Mouse (Mus musculus): ENCODE measurements around the gene Lman2l. TPM values are rescaled to one million over a fixed set of nuclear protein-coding genes. Genes with fewer than 3 reads are reported as not detected.

Lman2l gene
- polyA plus RNA-seq, 1 experiment from 2014 or later = 49.3 TPM

DNA sequence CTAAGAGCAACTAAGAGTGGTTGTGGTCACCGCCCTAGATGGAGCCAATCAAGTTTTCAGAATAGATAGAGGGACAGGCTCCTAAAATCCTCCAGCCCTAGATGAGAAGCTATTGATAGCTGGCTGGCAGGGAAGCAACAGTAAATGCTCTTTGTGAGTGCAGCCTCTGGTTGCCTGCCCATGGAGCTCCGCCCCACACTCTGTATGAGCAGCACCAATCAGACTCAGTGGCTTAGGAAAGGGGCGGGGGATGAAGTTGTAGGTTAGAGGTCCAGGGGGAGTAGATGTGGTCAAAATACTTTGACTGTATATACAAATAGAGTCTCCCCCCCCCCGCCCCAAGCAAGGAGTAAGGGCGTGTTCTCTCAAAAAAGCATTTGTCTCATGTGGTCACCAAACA lies 22.4 kb upstream of the Lman2l start:
- H3K9me3 ChIP-seq (ENCODE audit: control insufficient read depth, low read length) = no peaks in the 10 kb centered on the region
- 56% methylated on average over 5 of the region's 5 CpGs for WGBS
- H3K27me3 ChIP-seq (ENCODE audit: control insufficient read depth, insufficient read depth, low read length) = no peaks in the 10 kb centered on the region
- no peak overlapping the region for H3K9ac ChIP-seq (replicated peaks; ENCODE audit: low read depth, low read length)
- H3K4me1 ChIP-seq (ENCODE audit: control insufficient read depth, insufficient read depth, low read length) = peaks cover 5% of the 10 kb centered on the region
- no peak for ATAC-seq (ENCODE audit: low read depth)
- H3K4me3 ChIP-seq (ENCODE audit: low read depth, low read length) = no peak overlapping the region
- no peak overlapping the region for H3K4me2 ChIP-seq (ENCODE audit: low read depth, low read length)
- no peaks in the 10 kb centered on the region for H3K36me3 ChIP-seq (ENCODE audit: control insufficient read depth, insufficient read depth, low read length)
- H3K27ac ChIP-seq (ENCODE audit: low read depth, low read length) = no peak overlapping the region

- 83% methylated on average over 4 of the region's 4 CpGs for WGBS
- no peaks in the 10 kb centered on the region for H3K27me3 ChIP-seq (ENCODE audit: control insufficient read depth, insufficient read depth, low read length)
- no peaks in the 10 kb centered on the region for H3K9me3 ChIP-seq (ENCODE audit: control insufficient read depth, low read length)
- H3K4me1 ChIP-seq (ENCODE audit: control insufficient read depth, insufficient read depth, low read length) = peaks cover under 1% of the 10 kb centered on the region; the same call in 1 of the 2 replicates
- H3K9ac ChIP-seq (replicated peaks; ENCODE audit: low read depth, low read length) = no peak overlapping the region
- no peak for ATAC-seq (ENCODE audit: low read depth)
- no peaks in the 10 kb centered on the region for H3K36me3 ChIP-seq (ENCODE audit: control insufficient read depth, insufficient read depth, low read length)
- H3K4me3 ChIP-seq (ENCODE audit: low read depth, low read length) = no peak overlapping the region
- no peak overlapping the region for H3K27ac ChIP-seq (ENCODE audit: low read depth, low read length)
- no peak overlapping the region for H3K4me2 ChIP-seq (ENCODE audit: low read depth, low read length)
These were observed 20.6 kb upstream of the Lman2l start for GRCm38 (mm10) chr1:36465641-36466160.

GRCm38 (mm10) chr1:36461829-36462228 lies 16.8 kb upstream of the Lman2l start:
- ATAC-seq (ENCODE audit: low read depth) = no peak
- WGBS = 49% methylated on average over 2 of the region's 2 CpGs

GRCm38 (mm10) chr1:36458169-36458568 lies 13.1 kb upstream of the Lman2l start:
- no peak for ATAC-seq (ENCODE audit: low read depth)
- 85% methylated on average over 5 of the region's 5 CpGs for WGBS
- Histone ChIP-seq H3K27ac (ENCODE audit: low read depth, low read length) (no peak overlapping the region), H3K27me3 (ENCODE audit: control insufficient read depth, insufficient read depth, low read length) (no peaks in the 10 kb centered on the region), H3K4me2 (ENCODE audit: low read depth, low read length) (no peak overlapping the region), H3K36me3 (ENCODE audit: control insufficient read depth, insufficient read depth, low read length) (no peaks in the 10 kb centered on the region), H3K9me3 (ENCODE audit: control insufficient read depth, low read length) (no peaks in the 10 kb centered on the region), H3K4me1 (ENCODE audit: control insufficient read depth, insufficient read depth, low read length) (no peaks in the 10 kb centered on the region), H3K4me3 (ENCODE audit: low read depth, low read length) (no peak overlapping the region), H3K9ac (replicated peaks; ENCODE audit: low read depth, low read length) (no peak overlapping the region)

More at GRCm38 (mm10) chr1:36461829-36462228, 16.8 kb upstream of the Lman2l start:
- H3K9ac ChIP-seq (replicated peaks; ENCODE audit: low read depth, low read length) = no peak overlapping the region
- H3K4me1 ChIP-seq (ENCODE audit: control insufficient read depth, insufficient read depth, low read length) = no peaks in the 10 kb centered on the region
- H3K27me3 ChIP-seq (ENCODE audit: control insufficient read depth, insufficient read depth, low read length) = no peaks in the 10 kb centered on the region
- H3K27ac ChIP-seq (ENCODE audit: low read depth, low read length) = no peak overlapping the region
- H3K4me3 ChIP-seq (ENCODE audit: low read depth, low read length) = no peak overlapping the region
- H3K9me3 ChIP-seq (ENCODE audit: control insufficient read depth, low read length) = no peaks in the 10 kb centered on the region
- no peaks in the 10 kb centered on the region for H3K36me3 ChIP-seq (ENCODE audit: control insufficient read depth, insufficient read depth, low read length)
- H3K4me2 ChIP-seq (ENCODE audit: low read depth, low read length) = no peak overlapping the region

- no peak overlapping the region for H3K27ac ChIP-seq (ENCODE audit: low read depth, low read length)
- 46% methylated on average over 7 of the region's 7 CpGs for WGBS
- ATAC-seq (ENCODE audit: low read depth) = no peak
- no peak overlapping the region for H3K4me3 ChIP-seq (ENCODE audit: low read depth, low read length)
- H3K36me3 ChIP-seq (ENCODE audit: control insufficient read depth, insufficient read depth, low read length) = no peaks in the 10 kb centered on the region
- no peaks in the 10 kb centered on the region for H3K9me3 ChIP-seq (ENCODE audit: control insufficient read depth, low read length)
- no peak overlapping the region for H3K4me2 ChIP-seq (ENCODE audit: low read depth, low read length)
- H3K4me1 ChIP-seq (ENCODE audit: control insufficient read depth, insufficient read depth, low read length) = no peaks in the 10 kb centered on the region
- H3K27me3 ChIP-seq (ENCODE audit: control insufficient read depth, insufficient read depth, low read length) = no peaks in the 10 kb centered on the region
- H3K9ac ChIP-seq (replicated peaks; ENCODE audit: low read depth, low read length) = no peak overlapping the region
These were observed 12.4 kb upstream of the Lman2l start for GRCm38 (mm10) chr1:36457388-36458014.

GRCm38 (mm10) chr1:36454055-36454815 lies 9.2 kb upstream of the Lman2l start:
- WGBS = 91% methylated on average over 6 of the region's 6 CpGs
- no peak for ATAC-seq (ENCODE audit: low read depth)

GRCm38 (mm10) chr1:36446841-36447240 lies 1.8 kb upstream of the Lman2l start:
- no peaks in the 10 kb centered on the region for H3K4me1 ChIP-seq (ENCODE audit: control insufficient read depth, insufficient read depth, low read length)
- no peak for ATAC-seq (ENCODE audit: low read depth)
- 92% methylated on average over 5 of the region's 5 CpGs for WGBS
- no peak overlapping the region for H3K4me3 ChIP-seq (ENCODE audit: low read depth, low read length)
- no peaks in the 10 kb centered on the region for H3K36me3 ChIP-seq (ENCODE audit: control insufficient read depth, insufficient read depth, low read length)
- no peak overlapping the region for H3K9ac ChIP-seq (replicated peaks; ENCODE audit: low read depth, low read length)
- H3K27me3 ChIP-seq (ENCODE audit: control insufficient read depth, insufficient read depth, low read length) = no peaks in the 10 kb centered on the region
- H3K4me2 ChIP-seq (ENCODE audit: low read depth, low read length) = no peak overlapping the region
- no peak overlapping the region for H3K27ac ChIP-seq (ENCODE audit: low read depth, low read length)
- no peaks in the 10 kb centered on the region for H3K9me3 ChIP-seq (ENCODE audit: control insufficient read depth, low read length)

More at GRCm38 (mm10) chr1:36454055-36454815, 9.2 kb upstream of the Lman2l start:
- Histone ChIP-seq H3K27ac (ENCODE audit: low read depth, low read length) (no peak overlapping the region), H3K4me3 (ENCODE audit: low read depth, low read length) (no peak overlapping the region), H3K4me1 (ENCODE audit: control insufficient read depth, insufficient read depth, low read length) (no peaks in the 10 kb centered on the region), H3K36me3 (ENCODE audit: control insufficient read depth, insufficient read depth, low read length) (no peaks in the 10 kb centered on the region), H3K4me2 (ENCODE audit: low read depth, low read length) (no peak overlapping the region), H3K27me3 (ENCODE audit: control insufficient read depth, insufficient read depth, low read length) (no peaks in the 10 kb centered on the region), H3K9ac (replicated peaks; ENCODE audit: low read depth, low read length) (no peak overlapping the region), H3K9me3 (ENCODE audit: control insufficient read depth, low read length) (no peaks in the 10 kb centered on the region)

DNA sequence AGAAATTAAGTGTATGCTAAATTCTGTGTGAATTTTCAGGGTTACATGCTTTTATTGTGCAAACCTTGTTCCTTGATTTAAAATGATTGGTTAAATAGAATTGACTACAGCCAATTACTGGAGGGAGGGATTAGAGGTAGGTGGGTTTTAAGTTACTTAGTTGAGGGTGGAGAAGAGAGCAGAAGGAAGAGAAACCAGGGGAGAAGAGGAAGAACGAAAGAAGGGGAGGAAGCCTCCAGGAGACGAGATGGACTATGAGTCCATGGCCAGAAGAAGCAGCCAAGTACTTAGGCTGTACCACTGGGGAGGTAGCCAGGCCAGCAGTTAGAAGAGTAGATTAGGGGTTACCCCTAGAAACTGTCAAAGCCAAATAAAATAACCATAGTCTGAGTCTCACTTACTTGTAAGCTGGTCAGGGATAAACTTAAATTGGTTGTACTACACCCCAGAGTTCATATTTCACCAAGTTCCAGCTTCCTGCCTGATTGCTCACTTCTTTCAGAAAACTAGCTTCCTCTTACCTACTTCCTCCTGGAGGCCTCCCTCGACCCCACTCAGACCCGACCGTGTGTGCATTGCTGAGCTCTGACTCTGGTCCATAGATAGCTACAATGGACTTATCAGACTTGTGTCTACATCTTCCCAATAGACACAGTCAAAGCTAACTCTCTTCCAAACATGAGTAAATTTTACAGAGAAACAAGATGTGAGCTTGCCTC lies 1.2 kb upstream of the Lman2l start:
- Histone ChIP-seq H3K4me1 (ENCODE audit: control insufficient read depth, insufficient read depth, low read length) (no peaks in the 10 kb centered on the region), H3K4me3 (ENCODE audit: low read depth, low read length) (no peak overlapping the region), H3K4me2 (ENCODE audit: low read depth, low read length) (no peak overlapping the region), H3K27me3 (ENCODE audit: control insufficient read depth, insufficient read depth, low read length) (no peaks in the 10 kb centered on the region), H3K36me3 (ENCODE audit: control insufficient read depth, insufficient read depth, low read length) (no peaks in the 10 kb centered on the region), H3K9ac (replicated peaks; ENCODE audit: low read depth, low read length) (no peak overlapping the region), H3K9me3 (ENCODE audit: control insufficient read depth, low read length) (no peaks in the 10 kb centered on the region), H3K27ac (ENCODE audit: low read depth, low read length) (no peak overlapping the region)
- 87% methylated on average over 5 of the region's 5 CpGs for whole genome bisulfite sequencing
- ATAC-seq (ENCODE audit: low read depth) = no peak
